7 mouse cellular contexts compared by ENCODE assay signal in genomic region chr19:41869946-41870345, GRCm38 (mm10). TPM values are rescaled to one million over a fixed set of nuclear protein-coding genes. Genes with fewer than 3 reads are reported as not detected.
DNase-seq lines count a peak whose midpoint lies in the region; ATAC-seq and TF ChIP-seq lines count a peak whose summit lies in the region.
"Not testable (repeated sequence)": the region's sequence is repeated elsewhere in the genome, so short reads cannot be mapped to it uniquely, and the experiment has no call there.

No protein-coding gene starts in this region.

- H3K4me1 ChIP-seq in forebrain, postnatal 0 days (ENCODE audit: insufficient read depth); lung, embryonic 14.5 days (ENCODE audit: insufficient read depth): not testable (repeated sequence)

- not testable (repeated sequence) for H3K4me3 ChIP-seq in forebrain, postnatal 0 days (ENCODE audit: low read depth, low read length); lung, embryonic 14.5 days (ENCODE audit: low read depth, low read length)

- peak; percentile 52 for DNase-seq in CD4-positive helper T cell, adult 2 months (ENCODE audit: low read depth, low spot score)
- peak; percentile 28 for DNase-seq in brain, adult 2 months (ENCODE audit: low read depth, low spot score)
- peak; percentile 17 for DNase-seq in forebrain, postnatal 0 days
- DNase-seq in lung, embryonic 14.5 days, result peak; percentile 11
- DNase-seq in retina, embryonic 14.5 days (ENCODE audit: low spot score), result peak; percentile 13
- DNase-seq in thymus, postnatal 14 days, result peak; percentile 18

- H3K36me3 ChIP-seq in forebrain, postnatal 0 days (ENCODE audit: insufficient read depth), result peaks cover 88% of the 10 kb centered on the region
- peaks cover 77% of the 10 kb centered on the region for H3K36me3 ChIP-seq in lung, embryonic 14.5 days (ENCODE audit: insufficient read depth)

- not testable (repeated sequence) for H3K27me3 ChIP-seq in forebrain, postnatal 0 days (ENCODE audit: insufficient read depth, low read length); lung, embryonic 14.5 days (ENCODE audit: insufficient read depth, low read length)

- H3K9me3 ChIP-seq in forebrain, postnatal 0 days (ENCODE audit: low read length); lung, embryonic 14.5 days (ENCODE audit: low read depth, low read length): not testable (repeated sequence)

- H3K9ac ChIP-seq in forebrain, postnatal 0 days; lung, embryonic 14.5 days: not testable (repeated sequence)

- peak; percentile 26; the same call in 1 of the 2 replicates for TF ChIP-seq CTCF in forebrain, postnatal 0 days (IDR thresholded peaks at IDR 0.05; ENCODE audit: low read depth)
- not testable (repeated sequence) for TF ChIP-seq CTCF in lung, embryonic 14.5 days (IDR thresholded peaks at IDR 0.05; ENCODE audit: low read depth)

- 0 out of 2 replicates have a peak, but pooled peaks have one; percentile 18 for ATAC-seq in forebrain, postnatal 0 days
- peak; percentile 25 for ATAC-seq in inflammation-experienced regulatory T-cells, adult 6 months
- not testable (repeated sequence) for ATAC-seq in lung, embryonic 14.5 days (ENCODE audit: insufficient read depth)

- not testable (repeated sequence) for H3K4me2 ChIP-seq in forebrain, postnatal 0 days (ENCODE audit: low read depth); lung, embryonic 14.5 days

- H3K27ac ChIP-seq in forebrain, postnatal 0 days (ENCODE audit: low read depth, low read length); lung, embryonic 14.5 days (ENCODE audit: low read depth): not testable (repeated sequence)

- 75% methylated on average over 5 of the region's 5 CpGs for WGBS in forebrain, postnatal 0 days
- 85% methylated on average over 5 of the region's 5 CpGs for WGBS in lung, embryonic 14.5 days

RNA-seq across cellular contexts. Expression of gene Frat2, which starts 22.0 kb away (rescaled TPM):
- 14.4 and 22.4 TPM in 2 replicates for total RNA-seq in forebrain, postnatal 0 days (2014; rRNA removed)
- 14.8 and 15.5 TPM in 2 replicates for polyA plus RNA-seq in forebrain, postnatal 0 days (2015; fragmentation: Nextera tagmentation; extraction: Ambion mirVana)
- 1 to 10 TPM in 2 of 3 experiments, under 1 TPM in 1; 0.33 to 1.5 (median 1.3) TPM for polyA plus RNA-seq in inflammation-experienced regulatory T-cells, adult 6 months (2017; shearing (Covaris generic))
- polyA plus RNA-seq in lung, embryonic 14.5 days (2014; fragmentation: Nextera tagmentation; extraction: Ambion mirVana), result 2.4 and 2.6 TPM in 2 replicates

RNA-seq across cellular contexts. Expression of gene Rrp12, which starts 26.0 kb away (rescaled TPM):
- total RNA-seq in forebrain, postnatal 0 days (2014; rRNA removed), result 17.0 and 19.5 TPM in 2 replicates
- polyA plus RNA-seq in forebrain, postnatal 0 days (2015; fragmentation: Nextera tagmentation; extraction: Ambion mirVana), result 12.3 and 14.4 TPM in 2 replicates
- polyA plus RNA-seq in inflammation-experienced regulatory T-cells, adult 6 months (2017; shearing (Covaris generic)), result 1 to 10 TPM; 5.9 to 8.6 (median 7.5) TPM
- 13.6 and 15.6 TPM in 2 replicates for polyA plus RNA-seq in lung, embryonic 14.5 days (2014; fragmentation: Nextera tagmentation; extraction: Ambion mirVana)

RNA-seq across cellular contexts. Expression of gene Frat1, which starts 40.2 kb away (rescaled TPM):
- 40.2 and 43.4 TPM in 2 replicates for total RNA-seq in forebrain, postnatal 0 days (2014; rRNA removed)
- 48.2 and 52.3 TPM in 2 replicates for polyA plus RNA-seq in forebrain, postnatal 0 days (2015; fragmentation: Nextera tagmentation; extraction: Ambion mirVana)
- polyA plus RNA-seq in inflammation-experienced regulatory T-cells, adult 6 months (2017; shearing (Covaris generic)), result 10 to 100 TPM in 2 of 3 experiments, 1 to 10 TPM in 1; 7.8 to 24.9 (median 21.2) TPM
- 4.4 and 4.5 TPM in 2 replicates for polyA plus RNA-seq in lung, embryonic 14.5 days (2014; fragmentation: Nextera tagmentation; extraction: Ambion mirVana)

RNA-seq across cellular contexts. Expression of gene Pgam1, which starts 41.8 kb away (rescaled TPM):
- total RNA-seq in forebrain, postnatal 0 days (2014; rRNA removed), result 400 and 416 TPM in 2 replicates
- polyA plus RNA-seq in forebrain, postnatal 0 days (2015; fragmentation: Nextera tagmentation; extraction: Ambion mirVana), result 501 and 537 TPM in 2 replicates
- 10 to 100 TPM; 52.3 to 81.2 (median 59.2) TPM for polyA plus RNA-seq in inflammation-experienced regulatory T-cells, adult 6 months (2017; shearing (Covaris generic))
- 662 and 692 TPM in 2 replicates for polyA plus RNA-seq in lung, embryonic 14.5 days (2014; fragmentation: Nextera tagmentation; extraction: Ambion mirVana)
